Mouse (Mus musculus) adrenal gland, adult 18-20 months (tissue): Measurements from ENCODE around the gene Lamp1. TPM values are rescaled to one million over a fixed set of nuclear protein-coding genes. Genes with fewer than 3 reads are reported as not detected.

Source experiments
- DNase-seq, 2 experiments: peaks; one replicate each; pipeline ENCODE4 v3.0.0; 2021 to 2022; ENCODE audit warnings: low spot score in 2 of 2
- total RNA-seq, 2 experiments: library from RNA; stranded (reverse); gene quantifications; 1 replicate in 1 of 2; 2 replicates in 1 of 2; pipeline ENCODE4 v1.2.3; 2021

Lamp1 gene
- total RNA-seq, 2 experiments from 2014 or later: 456 to 471 TPM

DNA sequence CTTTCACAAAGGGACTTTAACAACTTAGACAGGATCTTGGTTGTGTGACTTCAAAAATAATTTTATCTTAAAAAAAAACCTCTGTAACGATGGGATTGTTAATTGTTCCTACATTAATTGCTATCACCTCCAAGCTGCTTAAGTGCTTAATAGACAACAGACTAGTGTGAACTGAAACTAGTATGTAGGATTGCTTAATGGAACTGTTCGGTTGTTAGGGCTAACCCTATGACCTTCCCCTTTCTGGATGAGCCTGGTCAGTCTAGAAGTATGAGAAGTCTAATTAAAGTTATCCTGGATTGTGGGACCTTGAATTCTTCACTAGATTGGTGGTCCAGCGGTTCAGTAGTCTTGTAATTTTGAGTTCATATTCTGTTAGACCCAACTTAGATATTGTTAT is 1.7 kb downstream of the Lamp1 start:
- no peak for DNase-seq

DNA sequence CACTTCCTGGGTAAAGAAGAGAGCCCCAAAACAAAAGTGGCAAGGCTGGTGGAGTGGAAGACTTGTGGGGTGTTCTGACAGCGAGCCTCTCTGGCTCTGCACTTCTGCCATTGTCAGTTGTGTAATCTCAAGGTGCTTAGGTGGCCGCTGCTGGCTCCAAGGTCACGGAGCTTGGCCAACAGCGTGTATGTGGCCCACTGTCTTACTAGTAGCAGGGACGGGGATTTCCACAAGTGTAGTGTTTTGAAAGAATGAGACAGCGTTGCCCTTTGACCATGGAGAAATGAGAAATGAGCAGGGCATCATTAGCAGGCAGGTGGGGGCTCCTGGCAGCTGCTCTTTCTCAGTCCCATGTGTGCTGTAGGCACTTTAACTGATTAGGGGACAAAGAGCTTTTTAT is 3.1 kb downstream of the Lamp1 start:
- DNase-seq: no peak

DNA sequence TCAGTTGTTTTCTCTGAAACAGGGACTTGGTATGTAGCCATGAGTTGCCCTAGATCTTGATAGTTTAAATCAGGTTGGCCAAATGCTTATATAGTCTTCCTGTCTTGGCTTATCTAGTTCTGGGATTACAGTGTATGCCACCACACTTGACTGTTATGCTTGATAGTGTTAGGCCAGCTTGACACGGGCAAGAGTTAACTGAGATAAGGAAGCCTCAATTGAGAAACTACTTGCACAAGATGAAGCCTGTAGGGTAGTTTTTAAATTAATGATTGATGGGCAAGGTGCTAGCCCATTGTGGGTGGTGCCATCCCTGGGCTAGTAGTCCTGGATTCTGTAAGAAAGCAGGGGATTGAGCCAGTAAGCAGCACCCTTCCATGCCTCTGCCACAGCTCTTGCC is 4.6 kb downstream of the Lamp1 start:
- DNase-seq: no peak

DNA sequence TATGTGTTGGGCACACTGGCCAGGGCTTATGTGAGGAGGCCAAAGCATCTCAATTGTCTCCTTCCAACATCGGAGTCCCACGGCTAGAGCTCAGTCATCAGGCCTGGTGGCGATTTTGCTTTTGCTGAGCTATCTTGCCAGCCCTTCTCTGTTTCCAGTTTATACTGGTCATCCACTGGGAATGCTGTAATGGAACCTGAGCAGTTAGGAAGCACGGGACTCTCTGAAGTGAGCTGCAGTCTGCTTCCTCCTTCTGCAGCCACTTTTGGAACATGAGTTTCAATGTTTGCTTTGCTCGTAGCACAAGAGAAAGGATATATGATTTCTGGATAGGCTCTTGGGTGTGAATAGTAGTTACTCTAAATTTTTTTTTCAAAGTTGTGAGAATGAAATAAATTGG is 5.4 kb downstream of the Lamp1 start:
- DNase-seq: no peak

- no peak for DNase-seq
Measured at GRCm38 (mm10) chr8:13170510-13170909, 11.5 kb downstream of the Lamp1 start.

DNA sequence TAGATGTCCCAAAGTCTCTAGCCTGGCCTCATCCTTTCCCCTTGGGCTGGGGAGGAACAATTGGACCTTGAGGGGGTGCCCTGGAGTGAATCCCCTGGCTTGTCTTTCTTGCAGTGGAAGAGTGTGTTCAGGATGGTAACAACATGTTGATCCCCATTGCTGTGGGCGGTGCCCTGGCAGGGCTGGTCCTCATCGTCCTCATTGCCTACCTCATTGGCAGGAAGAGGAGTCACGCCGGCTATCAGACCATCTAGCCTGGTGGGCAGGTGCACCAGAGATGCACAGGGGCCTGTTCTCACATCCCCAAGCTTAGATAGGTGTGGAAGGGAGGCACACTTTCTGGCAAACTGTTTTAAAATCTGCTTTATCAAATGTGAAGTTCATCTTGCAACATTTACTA is 15.3 kb downstream of the Lamp1 start:
- DNase-seq: no peak

- no peak for DNase-seq
Measured at GRCm38 (mm10) chr8:13174811-13175210, 15.8 kb downstream of the Lamp1 start.

DNA sequence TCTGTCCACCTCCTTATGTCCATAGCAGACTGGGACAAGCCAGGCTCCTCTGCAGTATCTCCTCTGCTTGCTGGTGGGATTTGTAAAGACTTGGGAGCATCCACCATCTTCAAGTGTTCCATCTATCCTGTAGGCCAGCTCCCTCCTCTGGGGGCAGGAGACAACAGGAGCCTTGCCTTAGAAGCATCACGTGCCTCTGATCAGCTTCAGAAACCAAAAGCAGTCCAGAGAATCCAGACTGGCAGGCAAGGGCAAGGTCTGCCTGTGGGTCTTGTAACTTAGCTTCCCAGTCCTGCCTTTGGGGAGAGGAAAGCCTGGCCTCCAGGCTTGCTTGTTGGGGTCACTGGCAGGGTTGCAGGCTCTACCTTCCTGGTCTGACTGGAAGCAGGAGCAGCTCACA is 16.7 kb downstream of the Lamp1 start:
- DNase-seq: no peak

DNA sequence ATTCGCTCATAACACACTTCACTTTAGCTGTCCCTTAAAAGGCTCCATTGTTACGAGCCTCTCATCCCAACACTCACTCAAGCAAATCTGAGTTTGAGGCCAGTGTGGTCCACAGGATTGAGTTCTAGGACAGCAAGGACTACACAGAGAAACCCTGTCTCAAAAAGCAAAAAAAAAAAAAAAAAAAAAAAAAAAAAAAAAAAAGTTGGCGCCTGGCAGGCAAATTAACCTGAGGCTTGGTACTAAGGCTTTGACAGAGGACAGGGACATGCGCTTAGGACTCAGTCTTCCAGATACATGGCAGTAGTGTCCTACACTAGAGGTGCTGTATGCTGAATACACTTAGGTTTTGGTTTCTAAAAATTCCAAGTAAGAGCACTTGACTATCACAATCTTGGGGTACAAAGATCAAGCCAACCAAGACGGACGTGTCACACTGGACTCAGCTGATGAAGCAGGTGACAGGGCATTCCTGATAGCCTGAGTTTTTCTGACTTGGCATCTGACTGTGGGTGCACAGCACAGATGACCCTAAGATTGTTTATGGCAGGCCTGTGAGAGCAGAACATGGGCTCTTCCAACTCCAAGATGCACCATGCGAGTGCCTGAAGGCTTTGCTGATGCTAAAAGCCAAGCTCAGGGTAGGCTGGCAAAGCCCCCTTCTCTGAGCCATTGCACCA is 18.4 kb downstream of the Lamp1 start:
- no peak for DNase-seq

DNA sequence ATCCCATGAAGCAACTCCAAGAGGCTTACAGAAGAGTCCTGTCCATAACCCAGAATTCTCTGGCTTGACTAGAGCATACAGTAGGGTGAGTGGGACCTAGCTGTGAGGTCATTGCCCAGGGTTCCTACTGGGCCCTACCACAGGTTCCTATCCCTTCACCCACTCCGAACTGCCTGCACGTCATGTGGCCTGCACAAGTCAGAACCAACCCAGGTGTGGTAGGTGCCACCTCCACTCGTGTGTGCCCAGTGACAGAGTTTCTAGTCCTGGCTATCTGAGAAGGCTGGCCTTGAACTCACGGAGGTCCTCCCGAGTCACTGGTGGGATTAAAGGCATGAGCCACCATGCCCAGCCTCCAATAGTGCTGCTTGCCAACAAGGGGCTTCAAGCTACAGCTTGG is 19.2 kb downstream of the Lamp1 start:
- no peak for DNase-seq

- no peak for DNase-seq
Measured at GRCm38 (mm10) chr8:13179482-13179881, 20.5 kb downstream of the Lamp1 start.

DNA sequence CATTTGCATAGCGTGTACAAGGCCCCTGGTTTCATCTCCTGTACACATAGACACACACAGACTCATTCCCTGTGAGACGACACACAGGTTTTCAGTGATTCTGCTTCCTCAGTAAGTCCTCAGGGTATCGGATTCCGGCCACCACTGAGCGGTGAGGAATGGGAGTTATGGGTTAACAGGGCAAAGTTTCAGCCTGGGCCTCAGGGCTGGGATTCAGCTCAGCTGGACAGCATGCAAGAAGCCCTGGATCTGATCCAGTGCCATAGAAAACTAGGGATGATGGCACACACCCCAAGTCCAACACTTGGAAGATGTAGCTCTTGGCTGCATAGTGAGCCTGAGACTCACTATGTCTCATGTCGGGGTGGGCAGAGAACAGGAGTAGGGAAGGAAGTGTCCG is 21.0 kb downstream of the Lamp1 start:
- no peak for DNase-seq

DNA sequence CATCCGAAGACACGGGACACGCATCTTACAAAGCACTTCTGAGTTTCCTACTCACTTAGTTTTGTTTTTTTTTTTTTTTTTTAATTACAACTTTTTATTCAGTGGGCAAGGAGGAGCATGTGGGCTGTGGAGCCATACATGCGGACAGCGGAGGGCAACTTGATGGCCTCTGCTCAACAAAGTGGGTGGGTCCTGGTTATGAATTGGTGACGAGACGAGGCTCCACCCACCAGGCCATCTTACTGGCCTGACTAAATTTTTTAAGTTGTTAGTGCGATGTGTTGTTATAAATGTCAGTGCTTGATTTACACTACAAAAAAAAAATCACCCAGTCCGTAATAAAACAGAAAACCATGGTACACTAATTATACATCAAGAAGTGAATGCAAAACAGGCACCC is 21.4 kb downstream of the Lamp1 start:
- no peak for DNase-seq

DNA sequence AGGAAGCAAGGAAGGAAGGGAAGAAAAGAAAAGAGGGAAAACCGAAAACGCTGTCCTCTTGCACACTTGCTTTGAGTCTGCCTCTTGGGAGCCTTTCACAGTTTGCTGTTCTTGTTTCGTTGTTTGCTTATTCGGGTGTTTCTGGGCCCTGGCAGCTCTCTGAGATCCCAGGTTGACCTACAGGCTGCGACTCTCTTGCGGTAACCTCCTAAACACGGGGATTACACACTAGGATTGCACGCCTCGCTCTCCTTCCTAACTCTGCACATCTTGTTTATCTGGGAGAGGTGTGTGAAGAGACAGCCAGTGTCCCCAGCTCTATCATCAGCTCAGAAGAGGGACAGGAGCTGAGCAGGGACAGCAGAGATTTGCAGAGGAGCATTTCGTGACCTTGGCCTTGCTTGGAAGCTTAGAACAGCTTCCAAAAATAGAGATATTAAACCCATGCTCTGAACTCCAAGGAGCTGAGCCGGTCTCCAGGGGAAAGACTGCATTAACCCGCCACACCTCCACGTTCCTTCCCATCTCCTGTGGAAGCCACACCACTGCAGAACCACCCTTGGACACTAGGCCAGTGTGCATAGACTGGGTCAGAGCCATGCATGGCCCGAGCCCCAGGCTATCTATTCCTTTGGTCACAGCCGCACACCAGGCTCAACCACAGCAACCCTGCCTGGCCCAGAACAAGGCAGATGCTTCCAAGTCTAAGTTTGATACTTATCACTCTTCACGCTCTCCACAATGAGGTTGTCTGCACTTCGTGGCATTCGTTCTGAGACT is 22.1 kb downstream of the Lamp1 start:
- no peak for DNase-seq

DNA sequence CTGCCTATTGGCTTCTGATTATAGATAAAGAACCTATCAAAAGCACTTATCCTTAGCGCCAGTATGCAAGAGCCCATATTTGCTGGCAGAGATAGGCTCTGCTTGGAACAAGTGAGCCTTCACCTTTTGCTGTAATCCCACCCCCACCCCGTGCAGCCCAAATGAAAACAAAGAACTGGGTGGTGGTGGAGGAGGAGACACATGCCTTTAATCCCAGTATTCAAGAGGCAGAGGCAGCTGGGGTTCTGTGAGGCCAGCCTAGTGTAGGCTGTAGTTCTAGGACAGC is 22.7 kb downstream of the Lamp1 start:
- no peak for DNase-seq

DNA sequence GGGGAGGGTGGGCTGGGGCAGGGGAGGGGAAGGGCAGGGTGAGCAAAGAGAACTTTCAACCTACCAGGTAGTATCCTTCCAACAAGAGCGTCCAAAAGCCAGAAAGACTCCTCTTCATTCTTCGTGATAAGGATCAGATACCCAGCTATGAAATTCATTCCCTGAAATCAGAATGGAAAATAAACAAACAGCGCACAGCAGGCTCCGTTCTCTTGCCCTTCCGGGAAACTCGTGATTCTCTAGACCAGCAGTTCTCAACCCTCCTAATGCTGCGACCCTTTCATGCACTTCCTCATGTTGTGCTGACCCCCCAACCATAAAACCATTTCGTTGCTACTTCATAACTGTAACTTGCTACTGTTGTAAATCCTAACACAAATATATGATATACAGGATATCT is 27.9 kb downstream of the Lamp1 start:
- DNase-seq: no peak

DNA sequence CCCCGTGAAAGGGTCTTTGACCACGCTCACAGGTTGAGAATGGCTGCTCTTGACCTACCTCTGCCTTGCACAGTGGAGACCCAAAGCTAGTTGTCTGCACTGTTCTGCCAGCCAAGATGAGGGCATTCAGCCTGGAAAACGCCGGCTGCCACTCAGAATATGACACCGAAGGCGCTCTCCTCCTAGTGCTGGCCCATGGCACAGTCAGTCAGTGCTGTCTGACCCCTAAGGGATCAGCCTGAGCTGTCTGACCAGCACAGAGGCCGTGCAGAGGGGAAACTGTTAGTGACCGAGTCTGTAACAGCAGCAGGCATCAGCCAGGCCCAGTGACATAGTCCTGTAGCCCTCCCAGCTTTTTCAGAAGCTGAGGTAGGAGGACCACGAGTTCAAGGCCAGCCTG is 28.3 kb downstream of the Lamp1 start:
- no peak for DNase-seq

DNA sequence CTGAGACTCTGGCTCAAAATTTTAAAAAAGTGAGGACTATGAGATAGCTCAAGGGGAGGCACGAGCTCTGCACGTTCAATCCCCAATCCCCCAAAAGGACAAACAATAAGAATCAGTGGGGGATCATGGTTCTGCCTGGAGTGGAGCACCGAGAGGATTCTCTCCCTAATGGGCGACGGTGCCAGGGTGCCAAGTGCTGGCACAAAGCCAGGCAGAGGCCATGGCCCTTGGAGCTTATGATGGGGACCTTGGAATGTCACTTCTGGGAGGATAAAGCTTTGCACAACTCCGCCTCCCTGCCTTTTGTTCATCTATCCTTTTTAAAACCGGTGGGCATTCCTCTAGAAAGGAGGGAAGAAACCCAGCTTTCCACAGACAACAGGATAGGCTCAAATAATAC is 28.7 kb downstream of the Lamp1 start:
- DNase-seq: no peak

GRCm38 (mm10) chr8:13188052-13188555 is 29.1 kb downstream of the Lamp1 start:
- no peak for DNase-seq

- no peak for DNase-seq
Measured at GRCm38 (mm10) chr8:13188857-13189256, 29.9 kb downstream of the Lamp1 start.

DNA sequence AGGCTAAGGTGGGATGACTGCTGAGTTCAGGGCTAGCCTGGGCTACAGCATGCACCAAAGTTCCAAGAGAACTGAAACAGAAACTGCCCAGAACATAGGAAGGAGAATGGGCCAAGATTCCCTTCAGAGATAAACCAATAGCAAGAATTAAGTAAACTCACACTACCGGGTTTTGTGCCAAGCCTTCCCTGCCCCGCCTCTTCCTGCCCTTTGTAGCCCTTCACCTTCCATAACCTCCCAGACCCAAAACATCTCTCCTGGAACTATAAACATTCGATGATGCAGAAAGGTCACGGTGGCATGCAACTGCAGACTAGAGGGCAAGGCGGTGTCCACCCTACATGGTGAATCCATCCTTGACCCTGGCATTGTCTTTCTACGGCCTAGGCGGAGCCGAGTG is 31.3 kb downstream of the Lamp1 start:
- no peak for DNase-seq

DNA sequence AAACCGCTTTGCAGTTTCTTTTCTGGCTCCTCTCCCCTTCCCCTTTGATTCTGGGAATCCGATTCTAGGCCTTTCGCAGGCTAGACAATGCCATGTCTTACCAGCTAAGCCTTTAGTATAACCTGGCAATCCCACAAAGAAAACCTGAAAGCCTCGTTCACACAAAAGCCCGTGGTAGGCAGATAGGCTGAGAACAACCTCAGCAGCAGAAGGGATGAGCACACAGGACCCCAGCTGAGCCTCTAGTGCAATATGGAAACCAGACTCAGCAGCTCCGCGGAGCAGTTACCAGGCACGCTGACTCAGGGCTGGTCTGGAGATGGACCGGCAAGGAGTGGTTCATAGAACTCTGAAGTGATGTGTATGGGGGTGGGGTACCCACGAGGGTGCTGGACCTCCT is 35.9 kb downstream of the Lamp1 start:
- DNase-seq: no peak

GRCm38 (mm10) chr8:13197493-13197892 is 38.5 kb downstream of the Lamp1 start:
- DNase-seq: no peak
